Mouse (Mus musculus): ENCODE data around the gene Acsbg2.

DNA sequence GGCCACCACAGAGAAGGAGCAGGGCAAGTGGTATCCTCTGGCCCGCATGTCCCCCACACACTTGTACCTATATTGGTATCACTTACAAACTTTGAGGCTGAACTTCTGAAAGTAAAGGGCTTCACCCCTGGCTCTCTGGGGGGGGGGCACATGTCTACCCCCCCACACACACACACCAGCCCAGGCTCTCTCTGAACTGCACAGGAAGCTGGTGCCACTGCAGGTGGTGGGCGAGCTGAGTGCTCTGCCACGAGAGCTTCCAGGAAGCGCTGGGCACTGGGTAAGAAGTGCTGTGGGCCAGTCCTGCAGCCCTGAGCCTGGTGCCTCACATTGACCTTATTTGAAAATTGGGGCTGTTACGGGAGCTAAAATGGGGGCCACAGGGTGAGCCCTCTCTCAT lies 30.6 kb downstream of the Acsbg2 start:
- TF ChIP-seq CTCF (IDR thresholded peaks at IDR 0.05; ENCODE audit: insufficient read depth, low read length) (no peak), POLR2A (IDR thresholded peaks at IDR 0.05; ENCODE audit: borderline replicate concordance, extremely low read depth, low read depth, low read length) (no peak)

Data from lung, adult 2 months (tissue).